Mouse (Mus musculus) splenic B cell, adult 2 months (primary cell): Measurements from ENCODE around the gene V1ra8.
"Not testable (repeated sequence)": the region's sequence is repeated elsewhere in the genome, so short reads cannot be mapped to it uniquely, and the experiment has no call there.

Source experiments
- DNase-seq: peaks from one replicate; pipeline ENCODE4 v3.0.0-alpha.2; 2011; ENCODE audit warnings: low read depth, low spot score
- H3K27me3 ChIP-seq: 2 replicates; pipeline ENCODE4 v1.6.1; 2012; ENCODE audit warnings: mild to moderate bottlenecking, low read length, moderate library complexity, mixed read lengths; ENCODE audit not compliant: control insufficient read depth, poor library complexity, insufficient read depth, severe bottlenecking
- H3K36me3 ChIP-seq: 2 replicates; pipeline ENCODE4 v1.6.1; 2012; ENCODE audit warnings: mild to moderate bottlenecking, low read length, moderate library complexity, mixed read lengths; ENCODE audit not compliant: control insufficient read depth, poor library complexity, insufficient read depth, severe bottlenecking

The V1ra8 gene

GRCm38 (mm10) chr6:90202493-90202892 is at the start of gene V1ra8:
Gene V1ra8, plus strand, starts transcription at chr6:90202793.
- not testable (repeated sequence) for DNase-seq, H3K27me3 ChIP-seq, H3K36me3 ChIP-seq

- no peak for DNase-seq
- H3K36me3 ChIP-seq, result no peaks in the 10 kb centered on the region
- H3K27me3 ChIP-seq, result no peaks in the 10 kb centered on the region
These were observed 42.5 kb upstream of the V1ra8 start for GRCm38 (mm10) chr6:90160139-90160538.

- no peaks in the 10 kb centered on the region for H3K36me3 ChIP-seq
- H3K27me3 ChIP-seq, result no peaks in the 10 kb centered on the region
- no peak for DNase-seq
These were observed 28.1 kb upstream of the V1ra8 start, which contains the start of gene Vmn1r52 for GRCm38 (mm10) chr6:90174508-90174907. Gene Vmn1r52, plus strand, starts transcription at chr6:90174808.

- no peaks in the 10 kb centered on the region for H3K36me3 ChIP-seq
- no peak for DNase-seq
- H3K27me3 ChIP-seq, result no peaks in the 10 kb centered on the region
These were observed 21.7 kb downstream of the V1ra8 start, which contains the start of gene Vmn1r53 for GRCm38 (mm10) chr6:90224338-90224737. Gene Vmn1r53, minus strand, starts transcription at chr6:90224438.

- DNase-seq, H3K27me3 ChIP-seq, H3K36me3 ChIP-seq: not testable (repeated sequence)
These were observed 29.5 kb downstream of the V1ra8 start for GRCm38 (mm10) chr6:90232114-90232513.

- DNase-seq, result no peak
- no peaks in the 10 kb centered on the region for H3K36me3 ChIP-seq
- no peaks in the 10 kb centered on the region for H3K27me3 ChIP-seq
These were observed 30.1 kb downstream of the V1ra8 start for GRCm38 (mm10) chr6:90232681-90233080.

- Histone ChIP-seq H3K27me3 (no peaks in the 10 kb centered on the region), H3K36me3 (no peaks in the 10 kb centered on the region)
- no peak for DNase-seq
These were observed 41.4 kb downstream of the V1ra8 start for GRCm38 (mm10) chr6:90244019-90244418.

GRCm38 (mm10) chr6:90246000-90246399 is 43.4 kb downstream of the V1ra8 start, which contains the start of gene Vmn1r54:
Gene Vmn1r54, plus strand, starts transcription at chr6:90246300.
- no peak for DNase-seq
- H3K27me3 ChIP-seq, result no peaks in the 10 kb centered on the region
- no peaks in the 10 kb centered on the region for H3K36me3 ChIP-seq
